Comparison of ENCODE assay signal across 41 mouse cellular contexts in the genomic region with DNA sequence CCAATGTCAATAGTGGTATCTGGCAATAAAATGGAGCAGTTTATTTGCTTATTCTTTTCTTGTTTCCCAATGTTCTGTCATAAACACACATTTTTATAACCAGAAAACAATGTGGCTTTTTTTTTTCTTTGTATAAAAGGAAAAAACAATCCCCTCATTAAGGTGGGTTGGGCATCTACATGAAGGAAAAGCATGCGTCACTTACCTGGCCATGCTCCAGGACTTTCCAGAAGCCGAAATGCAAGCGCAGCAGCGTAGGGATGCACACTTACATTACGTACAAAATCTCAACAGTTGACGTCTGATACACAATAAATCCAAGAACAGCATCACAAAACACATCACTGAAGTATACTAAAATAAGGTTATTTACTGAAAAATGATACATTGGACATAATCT. TPM values are rescaled to one million over a fixed set of nuclear protein-coding genes. Genes with fewer than 3 reads are reported as not detected.
"Had no signal": no experiment of that assay in that cellular context is flagged by ENCODE, and none has a peak within 500 bp of the region (broad histone marks: within the 10 kb centered on the region; RNA-seq: fewer than 3 reads in every experiment).

No protein-coding gene starts in this region.

- ATAC-seq: liver, embryonic 12.5 days; liver, postnatal 0 days; lung, postnatal 0 days; midbrain, embryonic 13.5 days; midbrain, embryonic 15.5 days; midbrain, embryonic 16.5 days had no signal

- H3K4me3 ChIP-seq: limb, embryonic 10.5 days; limb, embryonic 12.5 days; limb, embryonic 13.5 days; limb, embryonic 15.5 days; liver, embryonic 12.5 days; liver, embryonic 13.5 days; liver, embryonic 15.5 days; lung, embryonic 15.5 days; megakaryocyte, embryonic 14.5 days; midbrain, embryonic 10.5 days; midbrain, embryonic 12.5 days; midbrain, embryonic 13.5 days; midbrain, embryonic 15.5 days; myocyte had no signal

- H3K9ac ChIP-seq: limb, embryonic 12.5 days; limb, embryonic 13.5 days; limb, embryonic 15.5 days; liver, embryonic 12.5 days; liver, embryonic 13.5 days; liver, embryonic 14.5 days; liver, embryonic 15.5 days; liver, postnatal 0 days; lung, embryonic 14.5 days; lung, embryonic 15.5 days; midbrain, embryonic 12.5 days; midbrain, embryonic 13.5 days; midbrain, embryonic 15.5 days had no signal

- H3K9me3 ChIP-seq: limb, embryonic 10.5 days; limb, embryonic 12.5 days; limb, embryonic 13.5 days; limb, embryonic 15.5 days; liver, embryonic 12.5 days; liver, embryonic 13.5 days; liver, embryonic 15.5 days; lung, embryonic 15.5 days; megakaryocyte, embryonic 14.5 days; midbrain, embryonic 10.5 days; midbrain, embryonic 12.5 days; midbrain, embryonic 13.5 days; midbrain, embryonic 15.5 days had no signal

- H3K27ac ChIP-seq: limb, embryonic 10.5 days; limb, embryonic 12.5 days; limb, embryonic 13.5 days; limb, embryonic 15.5 days; liver, embryonic 12.5 days; liver, embryonic 13.5 days; liver, embryonic 14.5 days; liver, embryonic 15.5 days; lung, embryonic 15.5 days; macrophage; midbrain, embryonic 10.5 days; midbrain, embryonic 12.5 days; midbrain, embryonic 13.5 days; midbrain, embryonic 15.5 days had no signal

- H3K27me3 ChIP-seq: limb, embryonic 12.5 days; limb, embryonic 13.5 days; limb, embryonic 15.5 days; liver, embryonic 12.5 days; liver, embryonic 13.5 days; liver, embryonic 15.5 days; lung, embryonic 15.5 days; megakaryocyte, embryonic 14.5 days; midbrain, embryonic 12.5 days; midbrain, embryonic 13.5 days; midbrain, embryonic 15.5 days had no signal

- DNase-seq: left cerebral cortex, postnatal 4 days; liver; liver, embryonic 13.5 days; liver, postnatal 0 days; lung, adult 18-20 months; lung, adult 2 months; lung, embryonic 14.5 days; lung, postnatal 10 days; lung, postnatal 14 days; lung, postnatal 36 days; lung, postnatal 4 days; midbrain, embryonic 14.5 days had no signal

- H3K4me1 ChIP-seq: limb, embryonic 10.5 days; limb, embryonic 12.5 days; limb, embryonic 13.5 days; limb, embryonic 15.5 days; liver, embryonic 12.5 days; liver, embryonic 13.5 days; liver, embryonic 15.5 days; lung, embryonic 15.5 days; megakaryocyte, embryonic 14.5 days; midbrain, embryonic 10.5 days; midbrain, embryonic 12.5 days; midbrain, embryonic 13.5 days; midbrain, embryonic 15.5 days had no signal

- H3K4me2 ChIP-seq: limb, embryonic 12.5 days; limb, embryonic 13.5 days; limb, embryonic 15.5 days; liver, embryonic 11.5 days; liver, embryonic 12.5 days; liver, embryonic 13.5 days; liver, embryonic 15.5 days; lung, embryonic 14.5 days; lung, embryonic 15.5 days; midbrain, embryonic 11.5 days; midbrain, embryonic 12.5 days; midbrain, embryonic 13.5 days; midbrain, embryonic 15.5 days had no signal

RNA-seq across cellular contexts. Expression of a gene that starts 35.5 kb away (rescaled TPM):
- total RNA-seq: megakaryocyte progenitor cell, adult 5-6 weeks; megakaryocyte, adult 5-6 weeks; megakaryocyte-erythroid progenitor cell, adult 5-6 weeks; monocyte, adult 5-6 weeks had no signal
- polyA plus RNA-seq: macrophage had no signal

RNA-seq across cellular contexts. Expression of a gene that starts 36.1 kb away (rescaled TPM):
- total RNA-seq: megakaryocyte progenitor cell, adult 5-6 weeks; megakaryocyte, adult 5-6 weeks; megakaryocyte-erythroid progenitor cell, adult 5-6 weeks; monocyte, adult 5-6 weeks had no signal
- polyA plus RNA-seq: macrophage had no signal

RNA-seq across cellular contexts. Expression of a gene that starts 55.5 kb away (rescaled TPM):
- total RNA-seq: left cerebral cortex, postnatal 14 days; left cerebral cortex, postnatal 25 days; left cerebral cortex, postnatal 36 days; megakaryocyte progenitor cell, adult 5-6 weeks; megakaryocyte, adult 5-6 weeks; megakaryocyte-erythroid progenitor cell, adult 5-6 weeks; midbrain, postnatal 0 days; monocyte, adult 5-6 weeks had no signal
- polyA plus RNA-seq: limb, embryonic 10.5 days; limb, embryonic 11.5 days; limb, embryonic 12.5 days; liver, embryonic 12.5 days; liver, embryonic 13.5 days; lung, embryonic 14.5 days; lung, embryonic 15.5 days; lung, embryonic 16.5 days; macrophage; midbrain, embryonic 10.5 days; midbrain, embryonic 11.5 days; midbrain, embryonic 12.5 days; midbrain, embryonic 13.5 days; midbrain, embryonic 14.5 days; midbrain, embryonic 15.5 days; midbrain, embryonic 16.5 days; midbrain, postnatal 0 days; myocyte had no signal
